Mouse (Mus musculus) embryonic facial prominence, embryonic 13.5 days (tissue): ENCODE results near the gene Naaladl2. TPM values are rescaled to one million over a fixed set of nuclear protein-coding genes. Genes with fewer than 3 reads are reported as not detected.

Experiments
- ATAC-seq: fragments of 200-750 bp; cut with Nextera tagmentation; 2 replicates; pipeline ENCODE4 v1.8.0; 2017; ENCODE audit warnings: low read depth; ENCODE audit not compliant: insufficient number of reproducible peaks, insufficient read depth, low FRiP score, low TSS enrichment
- H3K27ac ChIP-seq: fragments of 300-500 bp; sonication (generic); 2 replicates; pipeline ENCODE4 v1.5.1; 2015; ENCODE audit warnings: moderate library complexity, mild to moderate bottlenecking, inconsistent platforms
- H3K27me3 ChIP-seq: fragments of 300-500 bp; sonication (generic); 2 replicates; pipeline ENCODE4 v1.6.1; 2015; ENCODE audit warnings: mild to moderate bottlenecking, inconsistent platforms
- H3K36me3 ChIP-seq: fragments of 300-500 bp; sonication (generic); 2 replicates; pipeline ENCODE4 v1.6.1; 2015; ENCODE audit warnings: mild to moderate bottlenecking, inconsistent platforms
- H3K4me1 ChIP-seq: fragments of 300-500 bp; sonication (generic); 2 replicates; pipeline ENCODE4 v1.6.1; 2015; ENCODE audit warnings: inconsistent platforms
- H3K4me2 ChIP-seq: fragments of 300-500 bp; sonication (generic); 2 replicates; pipeline ENCODE4 v1.6.1; 2015; ENCODE audit warnings: moderate library complexity, mild to moderate bottlenecking, inconsistent platforms
- H3K4me3 ChIP-seq: fragments of 300-500 bp; sonication (generic); 2 replicates; pipeline ENCODE4 v1.5.1; 2015; ENCODE audit warnings: mild to moderate bottlenecking, inconsistent platforms
- H3K9ac ChIP-seq: fragments of 300-500 bp; sonication (generic); 2 replicates; pipeline ENCODE4 v1.6.1; 2015; ENCODE audit warnings: mild to moderate bottlenecking, inconsistent platforms
- H3K9me3 ChIP-seq: fragments of 300-500 bp; sonication (generic); 2 replicates; pipeline ENCODE4 v1.6.1; 2016; ENCODE audit warnings: inconsistent platforms
- WGBS: fragments of 180-500 bp; shearing (Covaris S2); methylation state at CpG from one replicate; pipeline ENCODE4 v1.1.7; 2015; ENCODE audit warnings: mixed read lengths; 5-methylcytosine and 5-hydroxymethylcytosine counted together
- polyA plus RNA-seq: library from polyadenylated mRNA; unstranded; fragments of >200 nt; fragmentation: Nextera tagmentation; extraction: Ambion mirVana; gene quantifications from 2 replicates; pipeline ENCODE4 v1.2.1, GENCODE M21; 2015

The Naaladl2 gene
- polyA plus RNA-seq, 1 experiment from 2014 or later = 2.3 TPM

GRCm38 (mm10) chr3:24486456-24487112, 657.5 kb downstream of the Naaladl2 start:
- Histone ChIP-seq H3K27me3 (no peaks in the 10 kb centered on the region), H3K36me3 (no peaks in the 10 kb centered on the region), H3K9ac (no peak overlapping the region), H3K4me1 (no peaks in the 10 kb centered on the region), H3K4me2 (no peak overlapping the region), H3K4me3 (no peak overlapping the region), H3K27ac (no peak overlapping the region), H3K9me3 (no peaks in the 10 kb centered on the region)
- 64% methylated on average over 4 of the region's 4 CpGs for WGBS
- no peak for ATAC-seq

DNA sequence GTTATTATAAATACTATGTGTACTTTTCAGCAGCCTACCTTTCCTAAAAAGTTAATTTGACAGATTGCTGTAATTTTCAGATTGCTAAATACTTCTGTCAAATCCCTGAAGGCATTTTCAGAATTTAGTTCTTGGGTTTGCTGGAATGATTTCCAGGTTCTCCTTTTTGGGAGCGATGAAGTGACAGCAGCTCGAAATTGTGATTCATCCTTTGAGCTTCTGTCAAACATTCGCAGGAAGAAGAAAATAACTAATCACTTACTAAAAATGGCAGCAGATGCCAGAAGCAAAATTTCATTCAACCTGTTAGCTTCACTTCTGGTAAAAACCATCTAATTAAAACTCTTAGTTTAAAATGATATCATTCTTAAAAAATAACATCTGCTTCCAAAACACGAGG, 680.1 kb downstream of the Naaladl2 start:
- H3K4me2 ChIP-seq = no peak overlapping the region
- no peaks in the 10 kb centered on the region for H3K9me3 ChIP-seq
- H3K36me3 ChIP-seq = no peaks in the 10 kb centered on the region
- WGBS = 67% methylated on average over 4 of the region's 4 CpGs
- H3K9ac ChIP-seq = no peak overlapping the region
- no peaks in the 10 kb centered on the region for H3K27me3 ChIP-seq
- no peaks in the 10 kb centered on the region for H3K4me1 ChIP-seq
- H3K4me3 ChIP-seq = no peak overlapping the region
- H3K27ac ChIP-seq = no peak overlapping the region
- no peak for ATAC-seq

DNA sequence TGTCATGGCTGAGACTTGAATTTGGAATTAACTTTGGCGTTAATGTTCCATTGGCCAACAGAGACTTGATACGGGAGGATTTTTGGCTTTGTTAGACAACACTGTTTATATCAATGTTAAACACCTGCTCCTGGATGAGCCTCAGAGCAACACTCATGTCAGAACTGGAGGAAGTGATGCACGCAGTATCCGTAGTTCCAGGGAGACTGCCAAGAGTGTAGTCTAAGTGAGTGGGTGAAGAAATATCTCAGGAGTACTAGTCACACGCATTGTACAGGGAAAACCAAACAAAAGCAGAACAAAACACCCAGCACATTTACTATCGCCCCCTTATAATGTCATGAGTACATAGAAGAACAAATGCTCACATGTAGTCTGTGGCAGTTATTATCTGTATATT, 703.4 kb downstream of the Naaladl2 start:
- Histone ChIP-seq H3K4me1 (no peaks in the 10 kb centered on the region), H3K4me2 (no peak overlapping the region), H3K27me3 (no peaks in the 10 kb centered on the region), H3K9me3 (no peaks in the 10 kb centered on the region), H3K9ac (no peak overlapping the region), H3K36me3 (no peaks in the 10 kb centered on the region), H3K27ac (no peak overlapping the region), H3K4me3 (no peak overlapping the region)
- no peak for ATAC-seq
- 90% methylated on average over 6 of the region's 6 CpGs for WGBS

DNA sequence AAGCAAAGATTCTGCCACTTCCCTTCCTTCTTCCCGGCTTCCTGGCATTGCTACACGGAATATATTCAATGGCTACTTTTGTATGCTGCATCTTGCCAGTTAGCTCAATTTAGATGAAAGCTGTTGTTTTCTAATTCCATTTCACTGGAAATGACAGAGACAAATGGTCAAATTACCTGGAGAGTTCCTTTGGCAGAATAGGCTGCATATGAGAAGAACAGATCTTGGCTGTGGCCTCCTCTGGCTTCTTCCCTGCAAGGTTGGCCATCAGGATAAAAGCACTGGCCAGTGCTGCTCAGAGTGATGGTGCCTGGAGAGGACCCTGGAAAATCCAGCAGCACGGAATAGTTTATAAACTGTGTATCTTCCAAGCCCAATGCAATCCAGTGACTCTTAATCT, 711.3 kb downstream of the Naaladl2 start:
- Histone ChIP-seq H3K9me3 (no peaks in the 10 kb centered on the region), H3K4me2 (no peak overlapping the region), H3K9ac (no peak overlapping the region), H3K4me3 (no peak overlapping the region), H3K4me1 (no peaks in the 10 kb centered on the region), H3K27me3 (no peaks in the 10 kb centered on the region), H3K36me3 (no peaks in the 10 kb centered on the region), H3K27ac (no peak overlapping the region)
- ATAC-seq = no peak
- WGBS = 83% methylated on average over 3 of the region's 3 CpGs

- H3K27me3 ChIP-seq = no peaks in the 10 kb centered on the region
- no peak overlapping the region for H3K9ac ChIP-seq
- H3K27ac ChIP-seq = no peak overlapping the region
- no peaks in the 10 kb centered on the region for H3K9me3 ChIP-seq
- H3K4me3 ChIP-seq = no peak overlapping the region
- no peak for ATAC-seq
- no peaks in the 10 kb centered on the region for H3K36me3 ChIP-seq
- H3K4me1 ChIP-seq = no peaks in the 10 kb centered on the region
- no peak overlapping the region for H3K4me2 ChIP-seq
These were observed 752.3 kb downstream of the Naaladl2 start for GRCm38 (mm10) chr3:24391737-24392136.

GRCm38 (mm10) chr3:24391311-24391710, 752.8 kb downstream of the Naaladl2 start:
- H3K27ac ChIP-seq = no peak overlapping the region
- H3K27me3 ChIP-seq = no peaks in the 10 kb centered on the region
- no peak overlapping the region for H3K4me3 ChIP-seq
- 38% methylated on average over 1 of the region's 1 CpGs for WGBS
- no peaks in the 10 kb centered on the region for H3K4me1 ChIP-seq
- no peak for ATAC-seq
- H3K4me2 ChIP-seq = no peak overlapping the region
- H3K9me3 ChIP-seq = no peaks in the 10 kb centered on the region
- no peaks in the 10 kb centered on the region for H3K36me3 ChIP-seq
- H3K9ac ChIP-seq = no peak overlapping the region

DNA sequence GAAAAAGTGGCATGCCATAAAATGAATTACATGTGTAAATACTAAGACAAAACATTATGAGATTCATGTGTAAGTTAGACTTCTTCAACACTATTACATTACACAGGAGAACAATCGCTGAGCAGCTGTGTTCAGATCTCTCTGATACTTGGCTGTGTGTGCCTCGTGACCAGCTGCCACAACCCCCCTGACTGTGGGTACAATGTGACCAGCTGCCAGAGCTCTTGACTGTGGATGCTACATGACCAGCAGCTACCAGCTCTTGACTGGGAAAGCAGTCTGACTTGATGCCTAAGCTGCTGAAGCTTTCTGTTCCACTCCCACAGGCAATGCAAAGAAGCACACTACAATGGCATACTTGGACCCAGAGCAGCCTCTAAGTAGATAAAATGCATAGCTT, 789.1 kb downstream of the Naaladl2 start:
- Histone ChIP-seq H3K4me1 (no peaks in the 10 kb centered on the region), H3K36me3 (no peaks in the 10 kb centered on the region), H3K4me2 (no peak overlapping the region), H3K9ac (no peak overlapping the region), H3K27me3 (no peaks in the 10 kb centered on the region), H3K4me3 (no peak overlapping the region), H3K27ac (no peak overlapping the region), H3K9me3 (no peaks in the 10 kb centered on the region)
- ATAC-seq = no peak
- WGBS = 39% methylated on average over 2 of the region's 2 CpGs

DNA sequence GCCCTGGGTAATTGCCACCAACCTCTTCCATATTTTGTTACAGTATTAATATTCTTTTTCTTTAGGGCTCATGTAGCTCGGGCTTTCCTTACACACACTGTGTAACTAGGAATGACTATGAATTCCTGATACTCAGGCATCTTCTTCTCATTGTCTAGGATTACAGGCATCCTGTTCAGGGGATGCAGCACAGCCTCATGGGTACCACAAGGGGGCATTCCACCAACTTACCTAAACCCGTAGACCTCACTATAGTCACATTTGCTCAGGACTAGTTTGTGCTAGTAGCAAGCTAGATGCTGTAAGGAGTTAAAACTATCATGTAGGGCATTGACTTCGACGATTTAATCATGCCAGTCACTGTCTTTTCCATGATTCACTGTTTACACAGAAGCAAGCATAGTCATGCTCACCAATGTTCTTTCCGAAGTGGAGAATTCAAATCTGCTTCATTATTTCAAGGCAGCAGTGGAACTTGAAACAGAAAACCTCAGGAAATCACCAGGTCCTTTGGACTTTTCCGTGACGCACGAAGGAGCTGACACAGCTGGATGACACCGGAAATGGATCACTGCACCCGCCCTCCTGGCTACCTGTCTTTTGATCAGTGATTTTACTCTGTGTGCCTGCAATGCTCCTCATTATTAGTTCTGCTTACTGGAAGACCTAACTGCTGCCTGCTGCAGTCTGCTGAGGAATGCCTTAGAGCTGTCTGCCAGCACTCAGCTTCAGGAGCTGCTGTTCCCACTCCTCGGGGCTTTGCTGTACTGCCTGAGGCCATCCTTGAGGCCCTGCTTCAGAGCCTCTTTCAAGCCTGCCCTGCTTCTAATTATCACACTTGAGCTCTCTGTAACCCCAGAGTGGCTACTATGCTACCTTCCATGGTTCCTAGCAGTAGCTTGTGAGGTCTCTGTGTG, 822.3 kb downstream of the Naaladl2 start:
- ATAC-seq = no peak
- 65% methylated on average over 11 of the region's 11 CpGs for WGBS
- Histone ChIP-seq H3K27me3 (no peaks in the 10 kb centered on the region), H3K36me3 (no peaks in the 10 kb centered on the region), H3K9ac (no peak overlapping the region), H3K9me3 (no peaks in the 10 kb centered on the region), H3K4me2 (no peak overlapping the region), H3K4me3 (no peak overlapping the region), H3K4me1 (peaks cover 8% of the 10 kb centered on the region; the same call in 1 of the 2 replicates), H3K27ac (0 out of 2 replicates have a peak overlapping the region, but pooled peaks have one; percentile 11)

- Histone ChIP-seq H3K4me3 (no peak overlapping the region), H3K27me3 (no peaks in the 10 kb centered on the region), H3K9ac (no peak overlapping the region), H3K4me2 (no peak overlapping the region), H3K9me3 (no peaks in the 10 kb centered on the region), H3K4me1 (0 out of 2 replicates have a peak, but pooled peaks cover 4% of the 10 kb centered on the region), H3K36me3 (no peaks in the 10 kb centered on the region), H3K27ac (no peak overlapping the region)
- no peak for ATAC-seq
- WGBS = 70% methylated on average over 4 of the region's 4 CpGs
These were observed 829.3 kb downstream of the Naaladl2 start for GRCm38 (mm10) chr3:24314658-24315297.

DNA sequence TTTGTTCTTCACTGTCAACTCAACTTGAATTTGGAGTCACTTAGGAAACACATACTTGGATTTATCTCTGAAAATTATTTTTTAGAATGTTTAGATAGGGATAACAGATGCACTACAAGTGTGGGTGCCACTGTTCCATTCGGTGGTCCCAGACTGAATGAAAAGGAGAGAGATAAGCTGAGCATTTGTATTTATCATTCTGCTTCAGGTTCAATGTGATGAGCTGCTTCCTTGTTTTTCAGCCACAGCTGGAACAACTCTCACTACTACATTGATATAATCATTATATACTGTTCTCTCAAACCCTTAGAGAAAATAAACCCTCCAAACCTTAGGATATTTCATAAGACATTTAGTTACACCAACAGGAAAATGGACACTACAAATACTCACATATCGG, 918.6 kb downstream of the Naaladl2 start:
- Histone ChIP-seq H3K4me1 (no peaks in the 10 kb centered on the region), H3K36me3 (no peaks in the 10 kb centered on the region), H3K4me3 (no peak overlapping the region), H3K4me2 (no peak overlapping the region), H3K9me3 (no peaks in the 10 kb centered on the region), H3K27ac (no peak overlapping the region), H3K27me3 (no peaks in the 10 kb centered on the region), H3K9ac (no peak overlapping the region)
- 90% methylated on average over 2 of the region's 2 CpGs for WGBS
- no peak for ATAC-seq

GRCm38 (mm10) chr3:24217476-24217875, 926.6 kb downstream of the Naaladl2 start:
- no peaks in the 10 kb centered on the region for H3K27me3 ChIP-seq
- no peaks in the 10 kb centered on the region for H3K9me3 ChIP-seq
- H3K4me1 ChIP-seq = no peaks in the 10 kb centered on the region
- no peak overlapping the region for H3K4me3 ChIP-seq
- no peak overlapping the region for H3K27ac ChIP-seq
- H3K36me3 ChIP-seq = no peaks in the 10 kb centered on the region
- no peak overlapping the region for H3K9ac ChIP-seq
- ATAC-seq = no peak
- WGBS = 94% methylated on average over 1 of the region's 1 CpGs
- no peak overlapping the region for H3K4me2 ChIP-seq

DNA sequence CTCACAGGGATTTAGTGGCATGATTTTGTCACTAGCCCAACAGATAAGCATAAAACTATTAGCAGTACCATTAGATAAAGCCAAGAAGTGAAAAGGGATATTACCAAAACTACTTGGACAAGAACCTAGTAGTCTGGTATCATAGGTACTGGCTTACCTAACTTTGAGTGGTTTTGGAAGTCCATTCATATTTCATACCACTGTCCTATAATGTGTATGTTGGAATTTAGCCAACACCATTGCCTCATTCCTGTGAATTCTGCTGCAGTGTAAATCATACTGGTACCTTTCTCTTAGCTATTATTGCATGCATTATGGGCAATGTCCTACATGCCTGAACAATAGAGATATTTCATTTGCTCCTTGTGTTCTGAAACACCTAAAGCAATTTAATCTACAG, 977.5 kb downstream of the Naaladl2 start:
- Histone ChIP-seq H3K36me3 (no peaks in the 10 kb centered on the region), H3K27me3 (no peaks in the 10 kb centered on the region), H3K4me2 (no peak overlapping the region), H3K4me3 (no peak overlapping the region), H3K27ac (no peak overlapping the region), H3K9me3 (no peaks in the 10 kb centered on the region), H3K9ac (no peak overlapping the region), H3K4me1 (no peaks in the 10 kb centered on the region)
- ATAC-seq = no peak
